Mouse (Mus musculus): ENCODE results near the gene Gm9008.
"Not testable (repeated sequence)": the region's sequence is repeated elsewhere in the genome, so short reads cannot be mapped to it uniquely, and the experiment has no call there.

Gene Gm9008

GRCm38 (mm10) chr6:76497054-76497835 is at the start of gene Gm9008:
TSS of gene Gm9008 (minus strand) at chr6:76497784.
- not testable (repeated sequence) for DNase-seq (ENCODE audit: extremely low read depth, low read depth)

- no peak for DNase-seq (ENCODE audit: extremely low read depth, low read depth)
Measured at GRCm38 (mm10) chr6:76521975-76522641, 24.5 kb upstream of the Gm9008 start.

- DNase-seq (ENCODE audit: extremely low read depth, low read depth), result no peak
Measured at GRCm38 (mm10) chr6:76510200-76510599, 12.6 kb upstream of the Gm9008 start.

GRCm38 (mm10) chr6:76496335-76496734 is 1.2 kb downstream of the Gm9008 start:
- DNase-seq (ENCODE audit: extremely low read depth, low read depth), result not testable (repeated sequence)

GRCm38 (mm10) chr6:76468194-76468593 is 29.4 kb downstream of the Gm9008 start:
- DNase-seq (ENCODE audit: extremely low read depth, low read depth), result no peak

All from MEL-GATA-1-ER (cell line).